Mouse (Mus musculus): ENCODE measurements around the gene Cul4b. TPM values are rescaled to one million over a fixed set of nuclear protein-coding genes. Genes with fewer than 3 reads are reported as not detected.

The Cul4b gene
- 102 TPM for polyA plus RNA-seq (2014; fragmentation: Illumina TruSeq; extraction: RNeasy Lipid Tissue Mini Kit (QIAGEN cat#74804); ENCODE audit: low read depth, low replicate concordance)

DNA sequence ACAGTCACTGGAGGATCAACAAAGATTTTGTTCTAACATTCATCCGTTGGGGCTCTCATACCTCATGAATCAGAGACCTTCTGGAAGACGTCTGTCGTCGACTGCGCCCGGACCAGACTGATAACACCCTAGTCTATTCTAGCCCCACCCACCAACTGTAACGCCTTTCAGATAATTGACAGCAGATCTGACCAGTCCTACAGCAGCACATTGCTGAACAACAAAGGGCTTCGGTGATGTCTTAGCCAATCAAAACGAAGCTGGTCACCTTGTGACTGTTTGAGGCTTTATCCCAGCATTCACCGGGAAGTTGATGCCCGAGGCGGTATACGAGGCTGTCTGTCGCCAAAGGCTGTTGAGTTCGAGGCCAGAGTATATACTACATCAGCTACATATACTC, at the start of gene Cul4b:
Gene Cul4b (minus strand): TSS at position 119 of the 400 bp plus-strand sequence.

DNA sequence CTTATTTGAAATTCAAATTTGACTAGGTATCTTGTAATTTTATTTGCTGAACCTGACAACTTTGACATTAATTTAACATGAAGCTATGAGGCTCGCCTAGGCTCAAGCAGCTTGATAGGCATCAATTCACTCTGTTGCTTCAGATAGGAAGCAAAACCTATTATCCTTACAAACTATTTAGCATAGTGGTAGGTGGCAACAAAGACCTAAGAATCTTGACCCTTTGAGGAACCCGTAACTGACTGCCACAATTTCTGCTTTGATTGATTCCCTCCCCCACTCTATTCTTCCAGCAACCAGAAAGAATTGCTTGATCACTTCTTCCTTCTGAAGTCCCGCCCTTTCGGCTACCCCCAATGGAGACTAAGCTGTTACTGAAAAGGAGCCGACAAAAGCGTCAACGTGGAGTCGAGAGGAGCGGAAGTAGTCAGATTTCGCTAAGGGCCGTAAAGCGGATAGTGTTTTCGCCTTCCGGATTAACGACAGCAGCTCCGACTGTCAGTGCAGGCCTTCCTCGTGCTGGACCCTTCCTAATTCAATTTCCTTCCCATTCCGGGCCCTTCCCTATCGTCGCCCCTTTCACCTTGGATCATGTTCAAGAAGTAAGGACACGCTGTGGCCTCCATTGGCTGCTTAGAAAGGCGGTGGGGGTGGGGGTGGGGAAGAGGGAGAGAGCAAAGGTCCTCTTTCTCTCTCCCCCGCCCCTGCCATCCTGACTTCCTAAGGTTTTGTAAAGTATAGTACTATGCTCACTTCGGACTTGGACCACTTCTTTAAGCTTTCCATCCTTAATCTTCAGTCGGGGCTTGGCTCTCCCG, 24.4 kb upstream of the Cul4b start, which contains the start of gene Mcts1:
Gene Mcts1 (plus strand): TSS at position 402 of the 818 bp plus-strand sequence.

Other genes starting within 250 kb of the Cul4b start
- 488 TPM for gene Lamp2, start 119.7 kb downstream of the Cul4b start, polyA plus RNA-seq (2014; fragmentation: Illumina TruSeq; extraction: RNeasy Lipid Tissue Mini Kit (QIAGEN cat#74804); ENCODE audit: low read depth, low replicate concordance)
- 326 TPM for gene Mcts1, start 24.4 kb upstream of the Cul4b start, polyA plus RNA-seq (2014; fragmentation: Illumina TruSeq; extraction: RNeasy Lipid Tissue Mini Kit (QIAGEN cat#74804); ENCODE audit: low read depth, low replicate concordance)
- gene C1galt1c1, start 58.9 kb upstream of the Cul4b start, polyA plus RNA-seq (2014; fragmentation: Illumina TruSeq; extraction: RNeasy Lipid Tissue Mini Kit (QIAGEN cat#74804); ENCODE audit: low read depth, low replicate concordance) = 324 TPM
- not detected for gene 6030498E09Rik, start 196.5 kb upstream of the Cul4b start, polyA plus RNA-seq (2014; fragmentation: Illumina TruSeq; extraction: RNeasy Lipid Tissue Mini Kit (QIAGEN cat#74804); ENCODE audit: low read depth, low replicate concordance)

Data from sigmoid colon, adult 10 weeks (tissue).